Mouse (Mus musculus) liver, embryonic 14.5 days (tissue): ENCODE measurements around the gene Btbd9.

Experiments used
- CTCF ChIP-seq: IDR thresholded peaks from 2 replicates; pipeline ENCODE4 v1.5.1; 2016; ENCODE audit warnings: antibody characterized with exemption, low read depth, control low read depth
- EP300 ChIP-seq: IDR thresholded peaks from 2 replicates; pipeline ENCODE4 v1.6.1; 2016; ENCODE audit warnings: antibody characterized with exemption, low read depth

GRCm38 (mm10) chr17:30485067-30485854 lies 91.0 kb downstream of the Btbd9 start:
- TF ChIP-seq CTCF (no peak), EP300 (no peak)
